Mouse (Mus musculus): ENCODE measurements at regions not wholly inside any gene's neighbourhood (a gene's known extent, or its start where the extent isn't known, plus 50 kb on each side); places are given as distances from the start of the nearest gene placed in this dataset.

DNA sequence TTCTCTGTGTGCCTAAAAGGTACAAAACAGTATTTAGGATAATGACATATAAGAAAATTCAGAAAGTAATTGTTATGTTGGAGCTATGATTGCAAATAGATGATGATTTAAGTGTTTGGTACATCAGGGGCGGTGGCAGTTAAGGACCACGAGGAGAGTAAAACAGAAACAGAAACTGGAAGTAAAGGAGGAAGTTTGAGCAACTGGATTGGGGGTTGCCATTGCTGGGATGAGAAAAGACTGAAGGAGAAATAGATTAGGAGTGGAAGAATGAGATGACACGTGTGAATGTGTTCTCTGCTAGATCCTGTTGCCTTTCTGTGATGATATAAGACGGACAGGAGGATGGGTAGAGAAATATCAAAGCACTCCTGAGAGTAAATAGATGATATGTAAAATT lies 378.5 kb downstream of the Otol1 start:
- no peak for TF ChIP-seq CTCF (conservative IDR thresholded peaks at IDR 0.05; ENCODE audit: low read length)
- TF ChIP-seq NANOG (IDR thresholded peaks at IDR 0.05; ENCODE audit: borderline replicate concordance, low read length), result no peak

All from E14TG2a.4 (cell line).